Mouse (Mus musculus): ENCODE measurements at regions not wholly inside any gene's neighbourhood (a gene's known extent, or its start where the extent isn't known, plus 50 kb on each side); places are given as distances from the start of the nearest gene placed in this dataset.
A peak's percentile ranks its signal among the peaks of the same experiment; 100 is the strongest.

- Histone ChIP-seq H3K4me1 (ENCODE audit: control insufficient read depth, insufficient read depth) (no peaks in the 10 kb centered on the region), H3K4me2 (ENCODE audit: low read depth, low read length) (no peak overlapping the region), H3K27ac (ENCODE audit: low read depth) (no peak overlapping the region), H3K4me3 (ENCODE audit: low read depth, low read length) (no peak overlapping the region), H3K9ac (replicated peaks; ENCODE audit: low read depth, low read length) (no peak overlapping the region), H3K36me3 (replicated peaks; ENCODE audit: control insufficient read depth, insufficient read depth, low read length) (no peaks in the 10 kb centered on the region), H3K9me3 (replicated peaks; ENCODE audit: control insufficient read depth, low read length) (no peaks in the 10 kb centered on the region), H3K27me3 (ENCODE audit: control insufficient read depth, insufficient read depth, low read length) (no peaks in the 10 kb centered on the region)
- TF ChIP-seq CTCF (IDR thresholded peaks at IDR 0.05; ENCODE audit: low read depth) (no peak), EP300 (IDR thresholded peaks at IDR 0.05; ENCODE audit: low read depth) (no peak)
- DNase-seq (ENCODE audit: low spot score) (no peak), ATAC-seq (ENCODE audit: insufficient read depth, low read depth) (no peak)
- 79% methylated on average over 17 of the region's 17 CpGs for WGBS
Measured at GRCm38 (mm10) chr1:177348400-177349092, 90.5 kb upstream of the Akt3 start.

GRCm38 (mm10) chr1:177347208-177347607 lies 89.2 kb upstream of the Akt3 start:
- ATAC-seq (ENCODE audit: insufficient read depth, low read depth), result no peak
- Histone ChIP-seq H3K27ac (ENCODE audit: low read depth) (no peak overlapping the region), H3K4me3 (ENCODE audit: low read depth, low read length) (no peak overlapping the region), H3K36me3 (replicated peaks; ENCODE audit: control insufficient read depth, insufficient read depth, low read length) (no peaks in the 10 kb centered on the region), H3K27me3 (ENCODE audit: control insufficient read depth, insufficient read depth, low read length) (no peaks in the 10 kb centered on the region), H3K4me1 (ENCODE audit: control insufficient read depth, insufficient read depth) (no peaks in the 10 kb centered on the region), H3K4me2 (ENCODE audit: low read depth, low read length) (no peak overlapping the region), H3K9me3 (replicated peaks; ENCODE audit: control insufficient read depth, low read length) (no peaks in the 10 kb centered on the region), H3K9ac (replicated peaks; ENCODE audit: low read depth, low read length) (no peak overlapping the region)
- WGBS, result 54% methylated on average over 4 of the region's 4 CpGs
- no peak for TF ChIP-seq EP300 (IDR thresholded peaks at IDR 0.05; ENCODE audit: low read depth)
- TF ChIP-seq CTCF (IDR thresholded peaks at IDR 0.05; ENCODE audit: low read depth), result no peak
- no peak for DNase-seq (ENCODE audit: low spot score)

GRCm38 (mm10) chr1:177346540-177346939 lies 88.5 kb upstream of the Akt3 start:
- WGBS, result 33% methylated on average over 6 of the region's 6 CpGs
- no peak for TF ChIP-seq CTCF (IDR thresholded peaks at IDR 0.05; ENCODE audit: low read depth)
- TF ChIP-seq EP300 (IDR thresholded peaks at IDR 0.05; ENCODE audit: low read depth), result no peak
- Histone ChIP-seq H3K36me3 (replicated peaks; ENCODE audit: control insufficient read depth, insufficient read depth, low read length) (no peaks in the 10 kb centered on the region), H3K4me1 (ENCODE audit: control insufficient read depth, insufficient read depth) (no peaks in the 10 kb centered on the region), H3K27me3 (ENCODE audit: control insufficient read depth, insufficient read depth, low read length) (no peaks in the 10 kb centered on the region), H3K4me3 (ENCODE audit: low read depth, low read length) (no peak overlapping the region), H3K9me3 (replicated peaks; ENCODE audit: control insufficient read depth, low read length) (no peaks in the 10 kb centered on the region), H3K4me2 (ENCODE audit: low read depth, low read length) (no peak overlapping the region), H3K27ac (ENCODE audit: low read depth) (no peak overlapping the region), H3K9ac (replicated peaks; ENCODE audit: low read depth, low read length) (no peak overlapping the region)
- DNase-seq (ENCODE audit: low spot score), result peak; percentile 16
- ATAC-seq (ENCODE audit: insufficient read depth, low read depth), result no peak

GRCm38 (mm10) chr1:177345540-177345939 lies 87.5 kb upstream of the Akt3 start:
- Histone ChIP-seq H3K36me3 (replicated peaks; ENCODE audit: control insufficient read depth, insufficient read depth, low read length) (no peaks in the 10 kb centered on the region), H3K27me3 (ENCODE audit: control insufficient read depth, insufficient read depth, low read length) (no peaks in the 10 kb centered on the region), H3K27ac (ENCODE audit: low read depth) (no peak overlapping the region), H3K4me2 (ENCODE audit: low read depth, low read length) (no peak overlapping the region), H3K9ac (replicated peaks; ENCODE audit: low read depth, low read length) (no peak overlapping the region), H3K4me3 (ENCODE audit: low read depth, low read length) (no peak overlapping the region), H3K4me1 (ENCODE audit: control insufficient read depth, insufficient read depth) (no peaks in the 10 kb centered on the region), H3K9me3 (replicated peaks; ENCODE audit: control insufficient read depth, low read length) (no peaks in the 10 kb centered on the region)
- no peak for DNase-seq (ENCODE audit: low spot score)
- TF ChIP-seq EP300 (IDR thresholded peaks at IDR 0.05; ENCODE audit: low read depth) (no peak), CTCF (IDR thresholded peaks at IDR 0.05; ENCODE audit: low read depth) (no peak)
- ATAC-seq (ENCODE audit: insufficient read depth, low read depth), result no peak
- WGBS, result 70% methylated on average over 6 of the region's 6 CpGs

- H3K27ac ChIP-seq (ENCODE audit: low read depth), result no peak overlapping the region
- H3K4me1 ChIP-seq (ENCODE audit: control insufficient read depth, insufficient read depth), result no peaks in the 10 kb centered on the region
- H3K36me3 ChIP-seq (replicated peaks; ENCODE audit: control insufficient read depth, insufficient read depth, low read length), result no peaks in the 10 kb centered on the region
- DNase-seq (ENCODE audit: low spot score) (no peak), ATAC-seq (ENCODE audit: insufficient read depth, low read depth) (no peak)
- TF ChIP-seq EP300 (IDR thresholded peaks at IDR 0.05; ENCODE audit: low read depth) (no peak), CTCF (IDR thresholded peaks at IDR 0.05; ENCODE audit: low read depth) (no peak)
- H3K4me3 ChIP-seq (ENCODE audit: low read depth, low read length), result no peak overlapping the region
- no peak overlapping the region for H3K4me2 ChIP-seq (ENCODE audit: low read depth, low read length)
- 76% methylated on average over 4 of the region's 4 CpGs for WGBS
- no peaks in the 10 kb centered on the region for H3K27me3 ChIP-seq (ENCODE audit: control insufficient read depth, insufficient read depth, low read length)
- no peak overlapping the region for H3K9ac ChIP-seq (replicated peaks; ENCODE audit: low read depth, low read length)
- no peaks in the 10 kb centered on the region for H3K9me3 ChIP-seq (replicated peaks; ENCODE audit: control insufficient read depth, low read length)
Measured at GRCm38 (mm10) chr1:177343949-177344348, 85.9 kb upstream of the Akt3 start.

- Histone ChIP-seq H3K36me3 (replicated peaks; ENCODE audit: control insufficient read depth, insufficient read depth, low read length) (no peaks in the 10 kb centered on the region), H3K4me3 (ENCODE audit: low read depth, low read length) (no peak overlapping the region), H3K9me3 (replicated peaks; ENCODE audit: control insufficient read depth, low read length) (no peaks in the 10 kb centered on the region), H3K27ac (ENCODE audit: low read depth) (no peak overlapping the region), H3K4me2 (ENCODE audit: low read depth, low read length) (no peak overlapping the region), H3K4me1 (ENCODE audit: control insufficient read depth, insufficient read depth) (no peaks in the 10 kb centered on the region), H3K9ac (replicated peaks; ENCODE audit: low read depth, low read length) (no peak overlapping the region), H3K27me3 (ENCODE audit: control insufficient read depth, insufficient read depth, low read length) (no peaks in the 10 kb centered on the region)
- ATAC-seq (ENCODE audit: insufficient read depth, low read depth) (no peak), DNase-seq (ENCODE audit: low spot score) (no peak)
- TF ChIP-seq EP300 (IDR thresholded peaks at IDR 0.05; ENCODE audit: low read depth) (no peak), CTCF (IDR thresholded peaks at IDR 0.05; ENCODE audit: low read depth) (no peak)
- 27% methylated on average over 6 of the region's 6 CpGs for WGBS
Measured at GRCm38 (mm10) chr1:177343121-177343520, 85.1 kb upstream of the Akt3 start.
